Mouse (Mus musculus): Measurements from ENCODE around the gene Aicda.

- no peak for TF ChIP-seq POLR2A (IDR thresholded peaks at IDR 0.05; ENCODE audit: insufficient read depth, low read length)
- no peak for TF ChIP-seq CTCF (IDR thresholded peaks at IDR 0.05; ENCODE audit: low read depth, low read length)
- TF ChIP-seq EP300 (IDR thresholded peaks at IDR 0.05; ENCODE audit: insufficient read depth, low read depth, low read length): no peak
These were observed 48.0 kb downstream of the Aicda start for GRCm38 (mm10) chr6:122601615-122602014.

Measured in ES-Bruce4 (cell line).